Mouse (Mus musculus) embryonic facial prominence, embryonic 12.5 days (tissue): Measurements from ENCODE around the gene Hoxb8. TPM values are rescaled to one million over a fixed set of nuclear protein-coding genes. Genes with fewer than 3 reads are reported as not detected.
A peak's percentile ranks its signal among the peaks of the same experiment; 100 is the strongest.

Experiments
- microRNA counts: library from miRNA; unstranded; fragments of <30 nt; microRNA quantifications from one replicate; lab custom pipeline; 2017
- microRNA-seq: library from miRNA; unstranded; fragments of <30 nt; microRNA quantifications from one replicate; pipeline ENCODE4, GENCODE M21; 2017
- polyA plus RNA-seq: library from polyadenylated mRNA; unstranded; fragments of >200 nt; fragmentation: Nextera tagmentation; extraction: Ambion mirVana; gene quantifications from 2 replicates; pipeline ENCODE4 v1.2.1, GENCODE M21; 2016

Gene Hoxb8
- polyA plus RNA-seq, 1 experiment from 2014 or later, result not detected

MicroRNA genes within 50 kb of the gene (microRNA counts, 519-probe panel; counts per million panel counts)
- microRNA mmu-miR-10a (lab: Ali Mortazavi, UCI), result 460 counts per million, percentile 65 among the panel's probes with 10 or more counts
- microRNA mmu-miR-196a (lab: Ali Mortazavi, UCI), result 460 counts per million, percentile 65 among the panel's probes with 10 or more counts

Small RNA genes within 50 kb of the gene (microRNA-seq; reads per million reads assigned to microRNA genes)
- gene Mir10a, result 545 reads per million, percentile 70 among the genes with 10 or more reads in this experiment
- not detected for gene Mir196a-1

Other genes with a start within 250 kb of the Hoxb8 start
- 105 and 106 TPM in 2 replicates for gene Snf8, start 247.0 kb upstream of the Hoxb8 start, polyA plus RNA-seq
- gene Ube2z, start 216.5 kb upstream of the Hoxb8 start, polyA plus RNA-seq, result 49.2 and 53.0 TPM in 2 replicates
- 494 and 532 TPM in 2 replicates for gene Atp5g1, start 206.2 kb upstream of the Hoxb8 start, polyA plus RNA-seq
- gene Calcoco2, start 169.9 kb upstream of the Hoxb8 start, polyA plus RNA-seq, result not detected in 2 replicates
- 0.12 TPM in 1 of 2 replicates, not detected in the other for gene Ttll6, start 148.1 kb upstream of the Hoxb8 start, polyA plus RNA-seq
- not detected in 2 replicates for gene Hoxb13, start 87.6 kb upstream of the Hoxb8 start, polyA plus RNA-seq
- gene Hoxb9, start 10.4 kb upstream of the Hoxb8 start, polyA plus RNA-seq, result 0.09 TPM in 2 replicates
- not detected in 2 replicates for gene Hoxb7, start 4.7 kb downstream of the Hoxb8 start, polyA plus RNA-seq
- gene Hoxb6, start 10.6 kb downstream of the Hoxb8 start, polyA plus RNA-seq, result not detected in 2 replicates
- 0.38 TPM in 1 of 2 replicates, not detected in the other for gene Hoxb5, start 21.4 kb downstream of the Hoxb8 start, polyA plus RNA-seq
- 0.22 TPM in 1 of 2 replicates, not detected in the other for gene Hoxb4, start 36.4 kb downstream of the Hoxb8 start, polyA plus RNA-seq
- gene Hoxb3, start 41.4 kb downstream of the Hoxb8 start, polyA plus RNA-seq, result 0.53 and 0.87 TPM in 2 replicates
- 3.9 and 6.5 TPM in 2 replicates for gene Hoxb2, start 68.6 kb downstream of the Hoxb8 start, polyA plus RNA-seq
- 0.08 and 0.18 TPM in 2 replicates for gene Hoxb1, start 83.8 kb downstream of the Hoxb8 start, polyA plus RNA-seq
- gene Skap1, start 182.7 kb downstream of the Hoxb8 start, polyA plus RNA-seq, result 0.32 and 0.50 TPM in 2 replicates